Mouse (Mus musculus) erythroblast, embryonic 14.5 days (primary cell): ENCODE data around the gene Tfpi. TPM values are rescaled to one million over a fixed set of nuclear protein-coding genes. Genes with fewer than 3 reads are reported as not detected.

Experiments
- H3K27me3 ChIP-seq: 2 replicates; pipeline ENCODE4 v1.6.1; 2012; ENCODE audit warnings: inconsistent platforms; ENCODE audit not compliant: control insufficient read depth
- H3K36me3 ChIP-seq: 2 replicates; pipeline ENCODE4 v1.6.1; 2012; ENCODE audit warnings: mild to moderate bottlenecking, inconsistent platforms; ENCODE audit not compliant: control insufficient read depth
- H3K4me1 ChIP-seq: 2 replicates; pipeline ENCODE4 v1.6.1; 2012; ENCODE audit warnings: inconsistent platforms; ENCODE audit not compliant: control insufficient read depth
- H3K4me3 ChIP-seq: replicated peaks from 2 replicates; pipeline ENCODE3; 2012; ENCODE audit warnings: moderate library complexity, mild to moderate bottlenecking, inconsistent platforms
- H3K9me3 ChIP-seq: 2 replicates; pipeline ENCODE4 v1.6.1; 2012; ENCODE audit warnings: low read length, inconsistent platforms, mixed read lengths; ENCODE audit not compliant: control insufficient read depth
- GATA1 ChIP-seq: IDR thresholded peaks from 2 replicates; pipeline ENCODE4 v1.6.1; 2012; ENCODE audit warnings: low read length, inconsistent platforms, mixed read lengths
- TAL1 ChIP-seq: IDR thresholded peaks from 3 replicates; pipeline ENCODE4 v1.6.1; 2012; ENCODE audit warnings: low read length, inconsistent platforms, mixed read lengths
- polyA plus RNA-seq: library from polyadenylated mRNA; stranded (reverse); fragments of >175 nt; gene quantifications from 2 replicates; pipeline ENCODE4 v1.2.3, GENCODE M21; 2012

Tfpi gene
- polyA plus RNA-seq, 1 experiment, result not detected

- Histone ChIP-seq H3K27me3 (no peaks in the 10 kb centered on the region), H3K4me1 (peaks cover 23% of the 10 kb centered on the region), H3K4me3 (peak overlapping the region; percentile 48), H3K36me3 (no peaks in the 10 kb centered on the region; the same call in 1 of the 2 replicates), H3K9me3 (no peaks in the 10 kb centered on the region)
- no peak for TF ChIP-seq TAL1
- TF ChIP-seq GATA1, result no peak
Measured at GRCm38 (mm10) chr2:84479036-84479435, 2.5 kb upstream of the Tfpi start.

- Histone ChIP-seq H3K4me1 (peaks cover 23% of the 10 kb centered on the region), H3K9me3 (no peaks in the 10 kb centered on the region), H3K36me3 (no peaks in the 10 kb centered on the region; the same call in 1 of the 2 replicates), H3K4me3 (no peak overlapping the region), H3K27me3 (no peaks in the 10 kb centered on the region)
- TF ChIP-seq GATA1, result no peak
Measured at GRCm38 (mm10) chr2:84477759-84478158, 1.2 kb upstream of the Tfpi start.

GRCm38 (mm10) chr2:84476131-84476530 lies 444 bp downstream of the Tfpi start:
- Histone ChIP-seq H3K36me3 (no peaks in the 10 kb centered on the region; the same call in 1 of the 2 replicates), H3K4me3 (peak overlapping the region; percentile 54), H3K4me1 (peaks cover 23% of the 10 kb centered on the region), H3K27me3 (no peaks in the 10 kb centered on the region), H3K9me3 (no peaks in the 10 kb centered on the region)
- TF ChIP-seq TAL1 (no peak), GATA1 (no peak)

GRCm38 (mm10) chr2:84475601-84476000 lies 974 bp downstream of the Tfpi start:
- no peak for TF ChIP-seq GATA1
- TF ChIP-seq TAL1, result no peak
- Histone ChIP-seq H3K4me3 (peak overlapping the region; percentile 54), H3K4me1 (peaks cover 23% of the 10 kb centered on the region), H3K9me3 (no peaks in the 10 kb centered on the region), H3K36me3 (no peaks in the 10 kb centered on the region; the same call in 1 of the 2 replicates), H3K27me3 (no peaks in the 10 kb centered on the region)

GRCm38 (mm10) chr2:84474651-84475050 lies 1.9 kb downstream of the Tfpi start:
- H3K4me1 ChIP-seq, result peaks cover 23% of the 10 kb centered on the region
- H3K9me3 ChIP-seq, result no peaks in the 10 kb centered on the region
- no peaks in the 10 kb centered on the region for H3K27me3 ChIP-seq
- H3K36me3 ChIP-seq, result no peaks in the 10 kb centered on the region; the same call in 1 of the 2 replicates
- H3K4me3 ChIP-seq, result no peak overlapping the region
- TF ChIP-seq TAL1 (no peak), GATA1 (no peak)

- TF ChIP-seq TAL1, result no peak
- no peak for TF ChIP-seq GATA1
- no peak overlapping the region for H3K4me3 ChIP-seq
- no peaks in the 10 kb centered on the region for H3K27me3 ChIP-seq
- no peaks in the 10 kb centered on the region for H3K9me3 ChIP-seq
- peaks cover 23% of the 10 kb centered on the region for H3K4me1 ChIP-seq
- no peaks in the 10 kb centered on the region; the same call in none of the 2 replicates for H3K36me3 ChIP-seq
Measured at GRCm38 (mm10) chr2:84473941-84474530, 2.5 kb downstream of the Tfpi start.

- Histone ChIP-seq H3K27me3 (no peaks in the 10 kb centered on the region), H3K4me1 (no peaks in the 10 kb centered on the region), H3K36me3 (no peaks in the 10 kb centered on the region; the same call in 1 of the 2 replicates), H3K4me3 (no peak overlapping the region), H3K9me3 (no peaks in the 10 kb centered on the region)
- TF ChIP-seq TAL1 (no peak), GATA1 (no peak)
Measured at GRCm38 (mm10) chr2:84467391-84467790, 9.2 kb downstream of the Tfpi start.

GRCm38 (mm10) chr2:84464956-84465355 lies 11.6 kb downstream of the Tfpi start:
- TF ChIP-seq GATA1 (no peak), TAL1 (no peak)
- Histone ChIP-seq H3K4me3 (no peak overlapping the region), H3K36me3 (no peaks in the 10 kb centered on the region; the same call in 1 of the 2 replicates)

GRCm38 (mm10) chr2:84462411-84462810 lies 14.2 kb downstream of the Tfpi start:
- Histone ChIP-seq H3K27me3 (no peaks in the 10 kb centered on the region), H3K9me3 (no peaks in the 10 kb centered on the region), H3K4me1 (peaks cover 4% of the 10 kb centered on the region), H3K36me3 (no peaks in the 10 kb centered on the region), H3K4me3 (no peak overlapping the region)
- no peak for TF ChIP-seq TAL1
- TF ChIP-seq GATA1, result no peak

More at GRCm38 (mm10) chr2:84464956-84465355, 11.6 kb downstream of the Tfpi start:
- H3K27me3 ChIP-seq, result no peaks in the 10 kb centered on the region
- no peaks in the 10 kb centered on the region; the same call in 1 of the 2 replicates for H3K4me1 ChIP-seq
- H3K9me3 ChIP-seq, result no peaks in the 10 kb centered on the region
